Mouse (Mus musculus) neural tube, embryonic 14.5 days (tissue): ENCODE measurements around the gene Cyp11a1. TPM values are rescaled to one million over a fixed set of nuclear protein-coding genes. Genes with fewer than 3 reads are reported as not detected.

ENCODE experiments used
- ATAC-seq: fragments of 200-750 bp; cut with Nextera tagmentation; 2 replicates; pipeline ENCODE4 v1.8.0; 2017; ENCODE audit warnings: low read depth, mild to moderate bottlenecking, moderate TSS enrichment, moderate library complexity
- H3K27ac ChIP-seq: fragments of 300-500 bp; sonication (generic); 2 replicates; pipeline ENCODE4 v1.5.1; 2014; ENCODE audit warnings: low read depth, mild to moderate bottlenecking, control low read depth, low read length, moderate library complexity, mixed read lengths
- H3K27me3 ChIP-seq: fragments of 300-500 bp; sonication (generic); 2 replicates; pipeline ENCODE4 v1.6.1; 2014; ENCODE audit warnings: low read length; ENCODE audit not compliant: control insufficient read depth, insufficient read depth
- H3K36me3 ChIP-seq: fragments of 300-500 bp; sonication (generic); 2 replicates; pipeline ENCODE4 v1.6.1; 2014; ENCODE audit warnings: low read length, mixed read lengths; ENCODE audit not compliant: control insufficient read depth, insufficient read depth
- H3K4me1 ChIP-seq: fragments of 300-500 bp; sonication (generic); 2 replicates; pipeline ENCODE4 v1.6.1; 2014; ENCODE audit warnings: low read length; ENCODE audit not compliant: control insufficient read depth, insufficient read depth
- H3K4me2 ChIP-seq: fragments of 300-500 bp; sonication (generic); 2 replicates; pipeline ENCODE4 v1.6.1; 2014; ENCODE audit warnings: mild to moderate bottlenecking, low read depth, low read length, control low read depth
- H3K4me3 ChIP-seq: fragments of 300-500 bp; sonication (generic); 2 replicates; pipeline ENCODE4 v1.5.1; 2014; ENCODE audit warnings: low read depth, low read length, control low read depth, mixed read lengths
- H3K9ac ChIP-seq: fragments of 300-500 bp; sonication (generic); replicated peaks from 2 replicates; pipeline ENCODE4 v1.6.1; 2014; ENCODE audit warnings: low read depth, mild to moderate bottlenecking, control low read depth, low read length, mixed read lengths
- H3K9me3 ChIP-seq: fragments of 300-500 bp; sonication (generic); 2 replicates; pipeline ENCODE4 v1.6.1; 2016; ENCODE audit warnings: low read length; ENCODE audit not compliant: control insufficient read depth
- WGBS: fragments of 180-500 bp; shearing (Covaris S2); extraction: QIAGEN DNeasy Blood & Tissue Kit; methylation state at CpG from one replicate; pipeline ENCODE4 v1.1.7; 2014; 5-methylcytosine and 5-hydroxymethylcytosine counted together
- polyA plus RNA-seq: library from polyadenylated mRNA; unstranded; fragments of >200 nt; fragmentation: Nextera tagmentation; extraction: Ambion mirVana; gene quantifications from 2 replicates; pipeline ENCODE4 v1.2.1, GENCODE M21; 2014

Cyp11a1 gene
- polyA plus RNA-seq, 1 experiment from 2014 or later: 0.71 TPM

GRCm38 (mm10) chr9:57998032-57998659 lies 8.1 kb upstream of the Cyp11a1 start:
- peak overlapping the region; percentile 48 for H3K4me2 ChIP-seq
- H3K9me3 ChIP-seq: no peaks in the 10 kb centered on the region
- ATAC-seq: peak; percentile 93
- H3K4me1 ChIP-seq: peaks cover 4% of the 10 kb centered on the region; the same call in 1 of the 2 replicates
- no peak overlapping the region for H3K27ac ChIP-seq
- under 1% methylated on average over 20 of the region's 20 CpGs for WGBS
- peak overlapping the region; percentile 19; the same call in 1 of the 2 replicates for H3K4me3 ChIP-seq
- H3K27me3 ChIP-seq: no peaks in the 10 kb centered on the region
- peak overlapping the region; percentile 25; the same call in 1 of the 2 replicates for H3K9ac ChIP-seq
- no peaks in the 10 kb centered on the region for H3K36me3 ChIP-seq

GRCm38 (mm10) chr9:57998685-57999084 lies 7.5 kb upstream of the Cyp11a1 start:
- no peaks in the 10 kb centered on the region for H3K9me3 ChIP-seq
- H3K36me3 ChIP-seq: no peaks in the 10 kb centered on the region
- 48% methylated on average over 2 of the region's 2 CpGs for WGBS
- H3K27ac ChIP-seq: no peak overlapping the region
- no peak overlapping the region for H3K4me2 ChIP-seq
- peaks cover 4% of the 10 kb centered on the region; the same call in 1 of the 2 replicates for H3K4me1 ChIP-seq
- H3K27me3 ChIP-seq: no peaks in the 10 kb centered on the region
- ATAC-seq: peak; percentile 16; the same call in 1 of the 2 replicates
- no peak overlapping the region for H3K9ac ChIP-seq
- H3K4me3 ChIP-seq: no peak overlapping the region

- 38% methylated on average over 2 of the region's 2 CpGs for WGBS
- ATAC-seq: no peak
Measured at GRCm38 (mm10) chr9:57999676-58000075, 6.5 kb upstream of the Cyp11a1 start.

GRCm38 (mm10) chr9:58003272-58003671 lies 2.9 kb upstream of the Cyp11a1 start:
- WGBS: 33% methylated on average over 2 of the region's 2 CpGs
- Histone ChIP-seq H3K4me2 (no peak overlapping the region), H3K36me3 (no peaks in the 10 kb centered on the region), H3K4me1 (peaks cover 1% of the 10 kb centered on the region; the same call in 1 of the 2 replicates), H3K9ac (no peak overlapping the region), H3K27ac (no peak overlapping the region), H3K27me3 (no peaks in the 10 kb centered on the region), H3K4me3 (no peak overlapping the region), H3K9me3 (no peaks in the 10 kb centered on the region)
- ATAC-seq: no peak

More at GRCm38 (mm10) chr9:57999676-58000075, 6.5 kb upstream of the Cyp11a1 start:
- Histone ChIP-seq H3K4me2 (no peak overlapping the region), H3K36me3 (no peaks in the 10 kb centered on the region), H3K4me3 (no peak overlapping the region), H3K9ac (no peak overlapping the region), H3K27ac (no peak overlapping the region), H3K4me1 (peaks cover 4% of the 10 kb centered on the region; the same call in 1 of the 2 replicates), H3K27me3 (no peaks in the 10 kb centered on the region), H3K9me3 (no peaks in the 10 kb centered on the region)

- peak; percentile 73 for ATAC-seq
- H3K4me1 ChIP-seq: peaks cover 10% of the 10 kb centered on the region
- H3K27me3 ChIP-seq: no peaks in the 10 kb centered on the region
- peak overlapping the region; percentile 85 for H3K27ac ChIP-seq
- no peaks in the 10 kb centered on the region for H3K9me3 ChIP-seq
- H3K9ac ChIP-seq: peak overlapping the region; percentile 46
- H3K4me2 ChIP-seq: peak overlapping the region; percentile 39
- no peaks in the 10 kb centered on the region for H3K36me3 ChIP-seq
- WGBS: 42% methylated on average over 12 of the region's 12 CpGs
- H3K4me3 ChIP-seq: no peak overlapping the region
Measured at GRCm38 (mm10) chr9:58008336-58009014, 2.3 kb downstream of the Cyp11a1 start.

- no peaks in the 10 kb centered on the region for H3K36me3 ChIP-seq
- H3K9me3 ChIP-seq: no peaks in the 10 kb centered on the region
- H3K27me3 ChIP-seq: no peaks in the 10 kb centered on the region
- H3K4me3 ChIP-seq: no peak overlapping the region
- peak overlapping the region; percentile 85 for H3K27ac ChIP-seq
- H3K9ac ChIP-seq: peak overlapping the region; percentile 46
- peaks cover 10% of the 10 kb centered on the region for H3K4me1 ChIP-seq
- H3K4me2 ChIP-seq: peak overlapping the region; percentile 39
- WGBS: 0% methylated on average over 6 of the region's 6 CpGs
- ATAC-seq: peak; percentile 91
Measured at GRCm38 (mm10) chr9:58009015-58009362, 2.8 kb downstream of the Cyp11a1 start.

GRCm38 (mm10) chr9:58009588-58009987 lies 3.4 kb downstream of the Cyp11a1 start:
- H3K9ac ChIP-seq: no peak overlapping the region
- no peaks in the 10 kb centered on the region for H3K36me3 ChIP-seq
- H3K4me1 ChIP-seq: peaks cover 10% of the 10 kb centered on the region
- ATAC-seq: no peak
- H3K4me2 ChIP-seq: no peak overlapping the region
- H3K4me3 ChIP-seq: no peak overlapping the region
- no peaks in the 10 kb centered on the region for H3K9me3 ChIP-seq
- H3K27ac ChIP-seq: peak overlapping the region; percentile 85
- no peaks in the 10 kb centered on the region for H3K27me3 ChIP-seq
- WGBS: 45% methylated on average over 3 of the region's 3 CpGs

- no peaks in the 10 kb centered on the region for H3K36me3 ChIP-seq
- WGBS: 45% methylated on average over 7 of the region's 7 CpGs
- H3K9ac ChIP-seq: no peak overlapping the region
- H3K27ac ChIP-seq: no peak overlapping the region
- no peaks in the 10 kb centered on the region for H3K27me3 ChIP-seq
- H3K9me3 ChIP-seq: no peaks in the 10 kb centered on the region
- ATAC-seq: no peak
- no peak overlapping the region for H3K4me3 ChIP-seq
- no peak overlapping the region for H3K4me2 ChIP-seq
- peaks cover 10% of the 10 kb centered on the region for H3K4me1 ChIP-seq
Measured at GRCm38 (mm10) chr9:58011027-58011426, 4.8 kb downstream of the Cyp11a1 start.

GRCm38 (mm10) chr9:58011552-58011951 lies 5.3 kb downstream of the Cyp11a1 start:
- H3K4me2 ChIP-seq: no peak overlapping the region
- WGBS: 85% methylated on average over 8 of the region's 8 CpGs
- ATAC-seq: no peak

More at GRCm38 (mm10) chr9:58011552-58011951, 5.3 kb downstream of the Cyp11a1 start:
- no peak overlapping the region for H3K9ac ChIP-seq
- H3K4me3 ChIP-seq: no peak overlapping the region
- no peaks in the 10 kb centered on the region for H3K27me3 ChIP-seq
- peaks cover 10% of the 10 kb centered on the region for H3K4me1 ChIP-seq
- H3K9me3 ChIP-seq: no peaks in the 10 kb centered on the region
- no peaks in the 10 kb centered on the region for H3K36me3 ChIP-seq
- no peak overlapping the region for H3K27ac ChIP-seq
